Mouse (Mus musculus): Measurements from ENCODE around the gene Fbxw7. TPM values are rescaled to one million over a fixed set of nuclear protein-coding genes. Genes with fewer than 3 reads are reported as not detected.

Gene Fbxw7
- polyA plus RNA-seq, 1 experiment, result 6.8 TPM

DNA sequence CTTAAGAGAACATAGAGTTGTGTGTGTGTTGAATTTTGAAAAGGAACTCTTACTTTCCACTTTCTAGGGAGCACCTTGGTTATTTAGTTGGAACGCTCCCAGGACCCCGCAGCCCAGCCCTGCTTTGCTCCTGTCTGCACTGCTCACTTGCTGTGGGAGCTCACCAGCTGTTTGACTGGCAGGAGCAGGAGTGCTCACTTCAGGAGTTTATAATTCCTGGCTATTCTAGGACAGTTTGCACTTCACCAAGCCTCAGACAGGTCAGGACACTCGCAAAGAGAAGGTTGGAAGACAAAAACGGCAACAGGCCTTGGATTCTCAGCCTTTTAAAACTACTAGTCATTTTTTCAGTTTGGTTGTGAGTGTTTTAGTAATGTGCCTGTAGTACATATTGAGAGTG, 110.2 kb downstream of the Fbxw7 start:
- Histone ChIP-seq H3K36me3 (ENCODE audit: control insufficient read depth, insufficient read depth) (no peaks in the 10 kb centered on the region), H3K4me2 (ENCODE audit: low read depth) (peak overlapping the region; percentile 68), H3K4me3 (peak overlapping the region; percentile 21), H3K79me2 (ENCODE audit: control insufficient read depth, insufficient read depth) (peaks cover 20% of the 10 kb centered on the region), H3ac (ENCODE audit: control insufficient read depth, insufficient read length) (no peak overlapping the region), H3K27me3 (ENCODE audit: control insufficient read depth, insufficient read depth, insufficient read length) (no peaks in the 10 kb centered on the region)
- TF ChIP-seq POLR2AphosphoS2 (IDR thresholded peaks at IDR 0.05; ENCODE audit: insufficient read length, low read depth), result no peak
- TF ChIP-seq MYOG (IDR thresholded peaks at IDR 0.05; ENCODE audit: control insufficient read depth in 1 of 3, insufficient read depth in 1 of 3, insufficient read length in 2 of 3, low read depth in 2 of 3), result peak in 1 of 3 experiments; percentile 30
- peak; percentile 43 to 84 (median 67) for TF ChIP-seq MYOD1 (IDR thresholded peaks at IDR 0.05; ENCODE audit: control insufficient read depth in 1 of 3, insufficient read length in 2 of 3, low read depth in 2 of 3)

DNA sequence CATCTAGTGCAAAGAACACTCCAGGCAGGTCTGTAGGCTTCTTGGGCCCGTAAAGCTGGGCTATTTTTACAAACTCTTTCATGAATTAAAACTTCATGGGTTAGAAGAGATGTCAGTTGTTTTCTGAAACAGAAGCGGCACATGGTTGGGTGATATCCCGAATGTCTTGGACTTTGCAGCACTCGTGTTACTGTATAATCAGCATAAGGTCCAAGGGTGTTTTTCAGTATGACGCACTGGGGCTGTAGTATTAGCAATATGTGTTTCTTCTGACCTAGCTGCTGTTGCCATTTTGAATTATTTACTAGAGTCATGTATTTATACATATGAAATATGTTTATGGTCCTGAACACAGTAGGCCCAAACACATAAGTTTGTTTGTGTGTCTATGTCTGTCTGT, 111.1 kb downstream of the Fbxw7 start:
- peak overlapping the region; percentile 21 for H3K4me3 ChIP-seq
- no peaks in the 10 kb centered on the region for H3K27me3 ChIP-seq (ENCODE audit: control insufficient read depth, insufficient read depth, insufficient read length)
- TF ChIP-seq CEBPB (IDR thresholded peaks at IDR 0.05; ENCODE audit: insufficient read depth, poor library complexity, severe bottlenecking) (no peak), POLR2A (IDR thresholded peaks at IDR 0.05; ENCODE audit: insufficient read length, low read depth) (no peak), MAX (IDR thresholded peaks at IDR 0.05; ENCODE audit: low read depth) (no peak), MYOG (IDR thresholded peaks at IDR 0.05; ENCODE audit: control insufficient read depth in 1 of 3, insufficient read depth in 1 of 3, insufficient read length in 2 of 3, low read depth in 2 of 3) (no peak), POLR2AphosphoS2 (IDR thresholded peaks at IDR 0.05; ENCODE audit: insufficient read length, low read depth) (no peak), TCF3 (IDR thresholded peaks at IDR 0.05; ENCODE audit: insufficient read length, low read depth) (no peak), REST (IDR thresholded peaks at IDR 0.05; ENCODE audit: insufficient read depth, insufficient read length) (no peak), USF1 (IDR thresholded peaks at IDR 0.05; ENCODE audit: low read depth) (no peak)
- H3K79me2 ChIP-seq (ENCODE audit: control insufficient read depth, insufficient read depth), result peaks cover 29% of the 10 kb centered on the region
- no peaks in the 10 kb centered on the region for H3K36me3 ChIP-seq (ENCODE audit: control insufficient read depth, insufficient read depth)
- H3K4me2 ChIP-seq (ENCODE audit: low read depth), result peak overlapping the region; percentile 68
- H3ac ChIP-seq (ENCODE audit: control insufficient read depth, insufficient read length), result no peak overlapping the region

DNA sequence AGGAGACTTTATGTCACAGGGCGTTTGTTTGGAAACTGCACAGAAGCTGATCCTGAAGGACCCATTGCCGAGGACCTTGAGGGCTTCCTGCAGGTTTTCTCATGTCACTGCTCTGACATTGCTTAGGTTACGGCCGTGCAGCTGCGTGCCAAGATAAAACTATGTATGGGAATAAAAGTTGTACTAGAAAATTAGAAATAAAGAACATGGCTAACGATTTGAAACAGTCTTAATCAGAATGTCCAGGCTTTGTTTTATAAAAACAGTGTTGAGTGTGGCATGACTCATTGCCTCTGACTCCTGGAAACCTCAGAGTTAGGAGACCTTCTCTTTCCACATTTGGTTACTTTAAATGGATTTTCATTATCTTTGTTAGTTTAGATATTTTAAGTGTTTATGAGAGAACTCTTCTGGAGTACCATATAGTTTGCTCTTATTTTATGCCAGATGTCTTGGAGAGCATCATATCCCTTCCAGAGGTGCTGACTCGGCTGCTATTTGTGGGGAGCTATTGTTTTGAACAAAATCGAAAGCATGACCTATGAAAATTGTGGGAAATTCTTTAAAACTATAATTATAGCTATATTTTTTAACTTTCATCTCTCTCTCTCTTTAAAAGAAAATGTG, 112.2 kb downstream of the Fbxw7 start:
- Histone ChIP-seq H3K27me3 (ENCODE audit: control insufficient read depth, insufficient read depth, insufficient read length) (no peaks in the 10 kb centered on the region), H3K4me2 (ENCODE audit: low read depth) (peak overlapping the region; percentile 68), H3K36me3 (ENCODE audit: control insufficient read depth, insufficient read depth) (no peaks in the 10 kb centered on the region), H3K4me3 (peak overlapping the region; percentile 21), H3K79me2 (ENCODE audit: control insufficient read depth, insufficient read depth) (peaks cover 41% of the 10 kb centered on the region), H3ac (ENCODE audit: control insufficient read depth, insufficient read length) (no peak overlapping the region)
- no peak for TF ChIP-seq SRF (IDR thresholded peaks at IDR 0.05; ENCODE audit: control insufficient read depth, insufficient read length, low read depth)
- no peak for TF ChIP-seq MYOD1 (IDR thresholded peaks at IDR 0.05; ENCODE audit: control insufficient read depth in 1 of 3, insufficient read length in 2 of 3, low read depth in 2 of 3)
- no peak for TF ChIP-seq TCF3 (IDR thresholded peaks at IDR 0.05; ENCODE audit: insufficient read length, low read depth)
- TF ChIP-seq E2F4 (IDR thresholded peaks at IDR 0.05; ENCODE audit: insufficient read depth), result no peak
- no peak for TF ChIP-seq POLR2A (IDR thresholded peaks at IDR 0.05; ENCODE audit: insufficient read length, low read depth)
- no peak for TF ChIP-seq CEBPB (IDR thresholded peaks at IDR 0.05; ENCODE audit: insufficient read depth, poor library complexity, severe bottlenecking)
- no peak for TF ChIP-seq USF1 (IDR thresholded peaks at IDR 0.05; ENCODE audit: low read depth)
- no peak for TF ChIP-seq MYOG (IDR thresholded peaks at IDR 0.05; ENCODE audit: control insufficient read depth in 1 of 3, insufficient read depth in 1 of 3, insufficient read length in 2 of 3, low read depth in 2 of 3)
- TF ChIP-seq TCF12 (IDR thresholded peaks at IDR 0.05; ENCODE audit: insufficient read depth, poor library complexity, severe bottlenecking), result no peak
- no peak for TF ChIP-seq MAX (IDR thresholded peaks at IDR 0.05; ENCODE audit: low read depth)
- TF ChIP-seq POLR2AphosphoS2 (IDR thresholded peaks at IDR 0.05; ENCODE audit: insufficient read length, low read depth), result no peak
- TF ChIP-seq REST (IDR thresholded peaks at IDR 0.05; ENCODE audit: insufficient read depth, insufficient read length), result no peak

DNA sequence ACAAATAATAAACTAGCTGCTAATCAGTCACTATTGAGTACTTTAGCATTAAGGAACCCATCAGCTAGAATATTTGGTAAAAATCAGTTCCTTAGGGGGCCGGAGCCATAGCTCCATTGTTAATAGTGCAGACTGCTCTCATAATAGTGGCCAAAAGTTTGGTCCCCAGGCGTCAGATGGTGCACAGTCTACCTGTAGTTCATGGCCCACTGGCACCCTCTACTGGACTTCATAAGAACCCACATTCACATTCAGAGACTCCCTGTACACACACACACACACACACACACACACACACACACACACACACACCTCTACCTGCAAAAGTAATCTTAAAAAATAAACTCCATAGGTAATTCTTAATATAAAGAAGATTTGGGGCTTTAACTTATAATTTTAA, 112.8 kb downstream of the Fbxw7 start:
- Histone ChIP-seq H3K79me2 (ENCODE audit: control insufficient read depth, insufficient read depth) (peaks cover 45% of the 10 kb centered on the region), H3K4me3 (peak overlapping the region; percentile 21), H3K4me2 (ENCODE audit: low read depth) (peak overlapping the region; percentile 68), H3ac (ENCODE audit: control insufficient read depth, insufficient read length) (no peak overlapping the region), H3K36me3 (ENCODE audit: control insufficient read depth, insufficient read depth) (no peaks in the 10 kb centered on the region), H3K27me3 (ENCODE audit: control insufficient read depth, insufficient read depth, insufficient read length) (no peaks in the 10 kb centered on the region)
- TF ChIP-seq TCF12 (IDR thresholded peaks at IDR 0.05; ENCODE audit: insufficient read depth, poor library complexity, severe bottlenecking), result no peak
- TF ChIP-seq TCF3 (IDR thresholded peaks at IDR 0.05; ENCODE audit: insufficient read length, low read depth), result no peak
- no peak for TF ChIP-seq SRF (IDR thresholded peaks at IDR 0.05; ENCODE audit: control insufficient read depth, insufficient read length, low read depth)
- TF ChIP-seq E2F4 (IDR thresholded peaks at IDR 0.05; ENCODE audit: insufficient read depth), result no peak
- no peak for TF ChIP-seq REST (IDR thresholded peaks at IDR 0.05; ENCODE audit: insufficient read depth, insufficient read length)

DNA sequence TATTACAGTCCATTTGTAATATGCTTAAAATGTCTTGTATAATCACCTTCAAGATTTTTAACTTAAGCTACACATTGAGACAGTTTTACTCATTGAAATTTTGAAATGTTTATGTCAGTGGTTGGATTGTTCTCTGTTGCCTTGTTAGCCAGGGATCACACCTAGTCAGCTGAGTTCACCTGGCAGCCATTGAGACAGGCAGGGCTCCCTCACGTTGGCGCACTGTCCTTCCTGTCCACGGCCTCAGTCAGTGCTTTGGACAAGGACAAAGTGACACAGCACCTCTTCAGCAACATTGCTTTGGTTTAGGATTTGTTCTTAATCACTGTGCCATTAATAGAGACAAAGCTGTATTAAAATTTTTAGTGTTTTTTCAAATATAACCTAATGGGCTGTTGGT, 114.1 kb downstream of the Fbxw7 start:
- peak overlapping the region; percentile 40 for H3K4me2 ChIP-seq (ENCODE audit: low read depth)
- H3K36me3 ChIP-seq (ENCODE audit: control insufficient read depth, insufficient read depth), result no peaks in the 10 kb centered on the region

More for the DNA sequence above, 114.1 kb downstream of the Fbxw7 start:
- H3ac ChIP-seq (ENCODE audit: control insufficient read depth, insufficient read length), result no peak overlapping the region
- no peak overlapping the region for H3K4me3 ChIP-seq
- no peaks in the 10 kb centered on the region for H3K27me3 ChIP-seq (ENCODE audit: control insufficient read depth, insufficient read depth, insufficient read length)
- peaks cover 45% of the 10 kb centered on the region for H3K79me2 ChIP-seq (ENCODE audit: control insufficient read depth, insufficient read depth)
- TF ChIP-seq POLR2AphosphoS2 (IDR thresholded peaks at IDR 0.05; ENCODE audit: insufficient read length, low read depth), result no peak
- TF ChIP-seq MAX (IDR thresholded peaks at IDR 0.05; ENCODE audit: low read depth), result no peak
- no peak for TF ChIP-seq SRF (IDR thresholded peaks at IDR 0.05; ENCODE audit: control insufficient read depth, insufficient read length, low read depth)
- TF ChIP-seq E2F4 (IDR thresholded peaks at IDR 0.05; ENCODE audit: insufficient read depth), result no peak
- TF ChIP-seq TCF12 (IDR thresholded peaks at IDR 0.05; ENCODE audit: insufficient read depth, poor library complexity, severe bottlenecking), result no peak
- TF ChIP-seq POLR2A (IDR thresholded peaks at IDR 0.05; ENCODE audit: insufficient read length, low read depth), result no peak
- TF ChIP-seq MYOG (IDR thresholded peaks at IDR 0.05; ENCODE audit: control insufficient read depth in 1 of 3, insufficient read depth in 1 of 3, insufficient read length in 2 of 3, low read depth in 2 of 3), result no peak
- TF ChIP-seq REST (IDR thresholded peaks at IDR 0.05; ENCODE audit: insufficient read depth, insufficient read length), result no peak
- no peak for TF ChIP-seq MYOD1 (IDR thresholded peaks at IDR 0.05; ENCODE audit: control insufficient read depth in 1 of 3, insufficient read length in 2 of 3, low read depth in 2 of 3)
- TF ChIP-seq TCF3 (IDR thresholded peaks at IDR 0.05; ENCODE audit: insufficient read length, low read depth), result no peak
- no peak for TF ChIP-seq CEBPB (IDR thresholded peaks at IDR 0.05; ENCODE audit: insufficient read depth, poor library complexity, severe bottlenecking)
- no peak for TF ChIP-seq USF1 (IDR thresholded peaks at IDR 0.05; ENCODE audit: low read depth)
